Mouse (Mus musculus): ENCODE measurements around the gene Foxo3. TPM values are rescaled to one million over a fixed set of nuclear protein-coding genes. Genes with fewer than 3 reads are reported as not detected.
A peak's percentile ranks its signal among the peaks of the same experiment; 100 is the strongest.

Foxo3 gene
- total and polyA plus RNA-seq, 2 experiments: 17.0 to 35.4 TPM

DNA sequence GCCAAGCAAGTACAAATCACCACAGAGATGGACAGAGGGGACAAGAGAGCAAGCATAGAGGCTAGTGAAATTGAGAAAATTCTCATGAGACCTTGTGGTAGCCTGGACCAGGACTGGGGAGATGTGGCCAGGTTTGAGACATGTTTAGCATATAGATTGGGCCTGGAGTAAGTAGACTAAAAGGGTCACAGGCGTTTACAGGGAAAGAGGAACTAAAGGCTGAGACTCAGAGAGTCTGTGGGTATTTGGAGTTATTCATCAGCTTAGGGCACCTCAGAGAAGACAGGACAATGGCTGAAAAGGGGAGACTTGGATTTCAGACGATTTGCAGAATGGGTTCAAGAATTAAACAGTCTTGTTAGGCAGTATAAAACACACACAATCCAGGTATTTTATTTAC is 121.8 kb downstream of the Foxo3 start:
- 72% methylated on average over 2 of the region's 2 CpGs for WGBS
- TF ChIP-seq CTCF (IDR thresholded peaks at IDR 0.05; ENCODE audit: low read depth, low read length): no peak
- TF ChIP-seq POLR2A (IDR thresholded peaks at IDR 0.05; ENCODE audit: extremely low read depth, insufficient read depth, low read length): no peak
- H3K4me3 ChIP-seq (ENCODE audit: insufficient read depth, low read depth, low read length): no peak overlapping the region

DNA sequence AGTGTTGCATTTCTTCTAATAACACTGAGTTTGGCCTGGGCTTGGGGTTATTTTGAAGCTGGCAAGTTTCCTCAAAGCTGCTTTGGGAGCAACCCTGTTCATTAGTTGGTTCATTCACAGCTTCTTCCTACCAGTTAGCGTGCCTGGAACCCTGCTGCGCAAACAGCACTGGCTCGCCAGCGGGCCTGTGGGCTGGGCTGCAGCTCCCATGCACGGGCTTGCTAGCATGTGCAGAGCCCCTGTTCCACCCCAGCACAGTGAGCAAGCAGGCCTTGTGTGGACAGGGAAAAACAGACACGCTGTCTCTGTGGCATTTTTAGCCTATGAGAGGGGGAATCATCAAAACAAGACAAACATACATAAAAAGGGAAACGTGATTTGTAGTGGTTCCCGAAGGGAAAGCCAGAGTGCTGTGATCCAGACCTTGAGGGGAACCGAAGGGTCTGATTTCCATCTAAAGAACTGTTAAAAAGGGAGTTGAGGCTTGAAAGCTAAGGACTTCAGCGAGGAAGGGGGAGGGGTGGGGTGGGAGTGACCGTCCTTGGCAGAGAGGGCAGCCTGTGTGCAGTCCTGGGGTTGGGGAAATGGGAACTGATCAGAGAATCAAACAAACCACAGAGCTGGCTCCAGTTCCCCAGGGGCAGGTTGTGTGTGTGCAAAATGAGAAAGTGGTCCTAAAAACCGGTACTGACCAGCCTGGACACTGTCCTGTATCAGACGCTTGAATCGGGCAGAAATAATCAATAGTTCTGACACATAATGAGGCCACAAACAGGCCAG is 123.9 kb downstream of the Foxo3 start:
- WGBS: 44% methylated on average over 14 of the region's 14 CpGs
- peak; percentile 34 for DNase-seq (ENCODE audit: extremely low read depth, low read depth, low spot score)

More for the DNA sequence above, 121.8 kb downstream of the Foxo3 start:
- no peaks in the 10 kb centered on the region for H3K27me3 ChIP-seq (ENCODE audit: control insufficient read depth, insufficient read depth, low read length)
- DNase-seq (ENCODE audit: extremely low read depth, low read depth, low spot score): no peak
- H3K9ac ChIP-seq (ENCODE audit: low read depth, low read length): no peak overlapping the region
- peaks cover 2% of the 10 kb centered on the region; the same call in 1 of the 2 replicates for H3K4me1 ChIP-seq (ENCODE audit: control insufficient read depth, insufficient read depth, low read length)
- no peak overlapping the region for H3K27ac ChIP-seq (replicated peaks; ENCODE audit: insufficient read depth, low read depth, low read length)
- no peaks in the 10 kb centered on the region for H3K79me2 ChIP-seq (ENCODE audit: control insufficient read depth, insufficient read depth, low read length)
- H3K36me3 ChIP-seq (ENCODE audit: control insufficient read depth, insufficient read depth, low read length): no peaks in the 10 kb centered on the region

DNA sequence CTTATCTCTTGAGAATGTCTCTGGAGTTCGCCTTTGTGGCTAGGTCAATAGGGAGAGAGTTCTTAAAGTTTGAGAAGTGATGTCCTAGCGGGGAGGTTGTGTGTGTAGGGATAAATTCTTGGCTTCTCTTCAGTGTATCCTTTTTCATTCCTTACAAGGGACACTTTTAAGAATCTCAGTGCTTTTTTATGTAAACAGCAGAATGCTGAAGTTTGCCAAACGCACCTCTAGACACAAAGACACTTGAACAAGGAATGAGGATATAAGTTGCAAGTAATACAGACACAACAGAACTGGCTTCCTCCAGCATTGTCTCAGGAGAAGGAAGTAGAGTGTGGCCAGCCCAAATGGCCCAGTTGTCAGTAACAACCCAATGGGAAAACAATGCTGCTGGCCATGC is 126.8 kb downstream of the Foxo3 start:
- H3K4me1 ChIP-seq (ENCODE audit: control insufficient read depth, insufficient read depth, low read length): peaks cover 2% of the 10 kb centered on the region; the same call in 1 of the 2 replicates
- no peaks in the 10 kb centered on the region for H3K36me3 ChIP-seq (ENCODE audit: control insufficient read depth, insufficient read depth, low read length)
- DNase-seq (ENCODE audit: extremely low read depth, low read depth, low spot score): no peak
- H3K79me2 ChIP-seq (ENCODE audit: control insufficient read depth, insufficient read depth, low read length): no peaks in the 10 kb centered on the region
- H3K9ac ChIP-seq (ENCODE audit: low read depth, low read length): no peak overlapping the region
- H3K27ac ChIP-seq (replicated peaks; ENCODE audit: insufficient read depth, low read depth, low read length): no peak overlapping the region
- no peak for TF ChIP-seq POLR2A (IDR thresholded peaks at IDR 0.05; ENCODE audit: extremely low read depth, insufficient read depth, low read length)
- TF ChIP-seq CTCF (IDR thresholded peaks at IDR 0.05; ENCODE audit: low read depth, low read length): no peak
- H3K27me3 ChIP-seq (ENCODE audit: control insufficient read depth, insufficient read depth, low read length): no peaks in the 10 kb centered on the region
- no peak overlapping the region for H3K4me3 ChIP-seq (ENCODE audit: insufficient read depth, low read depth, low read length)
- 83% methylated on average over 3 of the region's 3 CpGs for WGBS

More for the DNA sequence above, 123.9 kb downstream of the Foxo3 start:
- H3K27me3 ChIP-seq (ENCODE audit: control insufficient read depth, insufficient read depth, low read length): no peaks in the 10 kb centered on the region
- H3K9ac ChIP-seq (ENCODE audit: low read depth, low read length): no peak overlapping the region
- no peak overlapping the region for H3K4me3 ChIP-seq (ENCODE audit: insufficient read depth, low read depth, low read length)
- TF ChIP-seq CTCF (IDR thresholded peaks at IDR 0.05; ENCODE audit: low read depth, low read length) (no peak), POLR2A (IDR thresholded peaks at IDR 0.05; ENCODE audit: extremely low read depth, insufficient read depth, low read length) (no peak)
- H3K4me1 ChIP-seq (ENCODE audit: control insufficient read depth, insufficient read depth, low read length): peaks cover 2% of the 10 kb centered on the region; the same call in 1 of the 2 replicates
- no peaks in the 10 kb centered on the region for H3K36me3 ChIP-seq (ENCODE audit: control insufficient read depth, insufficient read depth, low read length)
- H3K79me2 ChIP-seq (ENCODE audit: control insufficient read depth, insufficient read depth, low read length): no peaks in the 10 kb centered on the region
- no peak overlapping the region for H3K27ac ChIP-seq (replicated peaks; ENCODE audit: insufficient read depth, low read depth, low read length)

DNA sequence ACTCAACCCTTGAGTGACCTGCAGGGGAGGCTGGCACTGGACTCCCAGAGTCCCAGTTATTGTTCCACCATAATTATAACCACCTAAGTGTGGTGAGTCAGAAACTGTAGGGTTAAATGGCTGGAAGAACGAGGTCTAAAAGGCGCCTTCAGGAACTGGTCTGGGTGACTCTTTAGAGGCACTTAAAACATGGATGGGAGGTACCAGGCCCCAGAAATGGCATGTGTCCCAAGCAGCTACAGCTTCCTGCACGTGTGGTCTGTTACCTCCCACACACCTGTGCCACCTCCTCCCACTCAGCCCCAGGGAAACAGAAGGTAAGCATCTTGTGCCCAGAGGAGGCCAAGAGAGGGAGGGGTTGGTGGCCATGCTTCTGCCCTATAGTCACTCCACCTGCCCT is 128.2 kb downstream of the Foxo3 start:
- no peak overlapping the region for H3K4me3 ChIP-seq (ENCODE audit: insufficient read depth, low read depth, low read length)
- H3K27me3 ChIP-seq (ENCODE audit: control insufficient read depth, insufficient read depth, low read length): no peaks in the 10 kb centered on the region
- H3K79me2 ChIP-seq (ENCODE audit: control insufficient read depth, insufficient read depth, low read length): no peaks in the 10 kb centered on the region
- peaks cover 2% of the 10 kb centered on the region; the same call in 1 of the 2 replicates for H3K4me1 ChIP-seq (ENCODE audit: control insufficient read depth, insufficient read depth, low read length)
- H3K36me3 ChIP-seq (ENCODE audit: control insufficient read depth, insufficient read depth, low read length): no peaks in the 10 kb centered on the region
- H3K9ac ChIP-seq (ENCODE audit: low read depth, low read length): no peak overlapping the region
- WGBS: 84% methylated on average over 3 of the region's 3 CpGs
- TF ChIP-seq CTCF (IDR thresholded peaks at IDR 0.05; ENCODE audit: low read depth, low read length): no peak
- no peak for TF ChIP-seq POLR2A (IDR thresholded peaks at IDR 0.05; ENCODE audit: extremely low read depth, insufficient read depth, low read length)
- no peak overlapping the region for H3K27ac ChIP-seq (replicated peaks; ENCODE audit: insufficient read depth, low read depth, low read length)
- no peak for DNase-seq (ENCODE audit: extremely low read depth, low read depth, low spot score)

DNA sequence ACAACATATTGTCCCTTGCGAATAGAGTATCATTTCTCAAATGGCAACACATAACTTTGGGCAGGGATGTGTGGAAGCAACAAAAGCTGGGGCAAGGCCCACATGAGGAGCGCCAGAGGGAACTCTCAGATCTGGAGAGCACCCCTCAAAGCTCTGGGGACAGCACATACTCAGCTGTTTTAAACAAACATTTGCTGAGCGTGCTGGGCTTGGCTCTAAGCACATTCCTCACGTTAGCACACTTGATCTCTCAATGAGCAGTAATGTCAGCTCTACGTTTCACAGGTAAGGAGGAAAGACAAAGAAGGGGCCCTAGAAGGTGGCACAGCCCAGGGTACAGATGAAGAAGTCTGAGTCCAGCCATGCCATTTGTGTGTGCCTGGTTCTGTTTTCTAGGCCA is 131.3 kb downstream of the Foxo3 start:
- TF ChIP-seq CTCF (IDR thresholded peaks at IDR 0.05; ENCODE audit: low read depth, low read length): no peak
- TF ChIP-seq POLR2A (IDR thresholded peaks at IDR 0.05; ENCODE audit: extremely low read depth, insufficient read depth, low read length): no peak
- Histone ChIP-seq H3K9ac (ENCODE audit: low read depth, low read length) (no peak overlapping the region), H3K4me1 (ENCODE audit: control insufficient read depth, insufficient read depth, low read length) (no peaks in the 10 kb centered on the region), H3K4me3 (ENCODE audit: insufficient read depth, low read depth, low read length) (no peak overlapping the region), H3K27ac (replicated peaks; ENCODE audit: insufficient read depth, low read depth, low read length) (no peak overlapping the region), H3K36me3 (ENCODE audit: control insufficient read depth, insufficient read depth, low read length) (no peaks in the 10 kb centered on the region), H3K27me3 (ENCODE audit: control insufficient read depth, insufficient read depth, low read length) (no peaks in the 10 kb centered on the region), H3K79me2 (ENCODE audit: control insufficient read depth, insufficient read depth, low read length) (no peaks in the 10 kb centered on the region)
- WGBS: 83% methylated on average over 5 of the region's 5 CpGs
- DNase-seq (ENCODE audit: extremely low read depth, low read depth, low spot score): no peak

DNA sequence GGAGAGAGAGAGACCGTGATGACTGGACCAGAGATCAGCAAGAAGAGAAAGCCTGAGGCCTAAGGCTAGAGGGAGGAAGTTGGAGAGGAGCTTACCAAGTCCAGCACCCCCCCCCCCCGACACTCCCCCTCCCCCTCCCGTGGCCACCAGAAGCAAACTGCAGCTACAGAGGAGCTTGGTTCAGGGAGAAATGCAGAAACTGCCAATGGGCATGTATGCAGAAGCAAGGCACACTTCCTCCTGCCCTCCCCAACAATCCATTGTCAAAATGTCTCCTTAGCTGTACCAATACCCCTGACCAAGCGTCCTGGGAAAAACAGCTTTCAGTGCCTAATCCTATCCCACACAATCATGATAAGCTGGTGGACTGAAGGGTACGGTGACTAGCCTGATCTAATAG is 131.8 kb downstream of the Foxo3 start:
- Histone ChIP-seq H3K27me3 (ENCODE audit: control insufficient read depth, insufficient read depth, low read length) (no peaks in the 10 kb centered on the region), H3K9ac (ENCODE audit: low read depth, low read length) (no peak overlapping the region)
- WGBS: 64% methylated on average over 5 of the region's 5 CpGs

More for the DNA sequence above, 131.8 kb downstream of the Foxo3 start:
- Histone ChIP-seq H3K4me1 (ENCODE audit: control insufficient read depth, insufficient read depth, low read length) (no peaks in the 10 kb centered on the region), H3K4me3 (ENCODE audit: insufficient read depth, low read depth, low read length) (no peak overlapping the region), H3K27ac (replicated peaks; ENCODE audit: insufficient read depth, low read depth, low read length) (no peak overlapping the region), H3K36me3 (ENCODE audit: control insufficient read depth, insufficient read depth, low read length) (no peaks in the 10 kb centered on the region), H3K79me2 (ENCODE audit: control insufficient read depth, insufficient read depth, low read length) (no peaks in the 10 kb centered on the region)
- no peak for DNase-seq (ENCODE audit: extremely low read depth, low read depth, low spot score)
- TF ChIP-seq POLR2A (IDR thresholded peaks at IDR 0.05; ENCODE audit: extremely low read depth, insufficient read depth, low read length) (no peak), CTCF (IDR thresholded peaks at IDR 0.05; ENCODE audit: low read depth, low read length) (no peak)

Data from liver, adult 2 months (tissue).